ENCODE assay signal across 12 mouse cellular contexts in genomic region chr6:114987966-114988618, GRCm38 (mm10). TPM values are rescaled to one million over a fixed set of nuclear protein-coding genes. Genes with fewer than 3 reads are reported as not detected.
DNase-seq lines count a peak whose midpoint lies in the region; ATAC-seq and TF ChIP-seq lines count a peak whose summit lies in the region.
"Had no signal": no experiment of that assay in that cellular context is flagged by ENCODE, and none has a peak within 500 bp of the region (broad histone marks: within the 10 kb centered on the region; RNA-seq: fewer than 3 reads in every experiment).

No protein-coding gene starts in this region.

- H3K36me3 ChIP-seq in limb, embryonic 11.5 days (ENCODE audit: control insufficient read depth, insufficient read depth, low read length) = no peaks in the 10 kb centered on the region
- no peaks in the 10 kb centered on the region for H3K36me3 ChIP-seq in splenic B cell, adult 2 months (ENCODE audit: control insufficient read depth, insufficient read depth, low read length, poor library complexity, severe bottlenecking)
- H3K36me3 ChIP-seq: forebrain, embryonic 15.5 days; heart, embryonic 15.5 days had no signal

- H3K4me3 ChIP-seq in limb, embryonic 11.5 days (ENCODE audit: low read depth, low read length) = no peak overlapping the region
- no peak overlapping the region for H3K4me3 ChIP-seq in layer of hippocampus, adult 2 months
- H3K4me3 ChIP-seq: forebrain, embryonic 15.5 days; heart, embryonic 15.5 days; megakaryocyte, embryonic 14.5 days had no signal

- no peak for ATAC-seq in limb, embryonic 11.5 days (ENCODE audit: insufficient number of reproducible peaks, low FRiP score, low TSS enrichment, low read depth)
- ATAC-seq in monocyte, adult 5-6 weeks (replicated peaks; ENCODE audit: insufficient number of reproducible peaks, low FRiP score, low TSS enrichment, poor library complexity, severe bottlenecking) = no peak
- ATAC-seq: forebrain, embryonic 15.5 days had no signal

- 85% methylated on average over 7 of the region's 7 CpGs for WGBS in limb, embryonic 11.5 days

- H3K4me2 ChIP-seq in limb, embryonic 11.5 days (ENCODE audit: low read depth, severe bottlenecking) = no peak overlapping the region
- H3K4me2 ChIP-seq: forebrain, embryonic 15.5 days; heart, embryonic 15.5 days had no signal

- DNase-seq in cerebellum, postnatal 10 days = peak; percentile 47 to 59
- DNase-seq in cerebellum, adult 8-10 months = no peak
- DNase-seq in gonadal fat pad, adult 2 months (ENCODE audit: low read depth) = peak; percentile 70
- peak; percentile 40 for DNase-seq in limb, embryonic 11.5 days (ENCODE audit: low spot score)
- DNase-seq in splenic B cell, adult 2 months (ENCODE audit: low read depth, low spot score) = peak; percentile 15
- DNase-seq in layer of hippocampus, adult 2 months (ENCODE audit: low spot score in 2 of 2) = no peak
- no peak for DNase-seq in heart, postnatal 4 days
- DNase-seq: layer of hippocampus, postnatal 36 days had no signal

- H3K9ac ChIP-seq in limb, embryonic 11.5 days (ENCODE audit: low read length) = no peak overlapping the region
- H3K9ac ChIP-seq: forebrain, embryonic 15.5 days; heart, embryonic 15.5 days had no signal

- H3K27me3 ChIP-seq in limb, embryonic 11.5 days (ENCODE audit: control insufficient read depth, insufficient read depth, low read length) = no peaks in the 10 kb centered on the region
- no peaks in the 10 kb centered on the region for H3K27me3 ChIP-seq in splenic B cell, adult 2 months (ENCODE audit: control insufficient read depth, insufficient read depth, low read length, poor library complexity, severe bottlenecking)
- H3K27me3 ChIP-seq: forebrain, embryonic 15.5 days; heart, embryonic 15.5 days had no signal

- peak overlapping the region; percentile 36; the same call in 1 of the 2 replicates for H3K27ac ChIP-seq in limb, embryonic 11.5 days (replicated peaks; ENCODE audit: low read depth, low read length)
- H3K27ac ChIP-seq in layer of hippocampus, adult 2 months = no peak overlapping the region
- H3K27ac ChIP-seq: forebrain, embryonic 15.5 days; heart, embryonic 15.5 days had no signal

- H3K4me1 ChIP-seq in limb, embryonic 11.5 days (ENCODE audit: control insufficient read depth, insufficient read depth, low read length) = 0 out of 2 replicates have a peak, but pooled peaks cover 6% of the 10 kb centered on the region
- H3K4me1 ChIP-seq: heart, embryonic 15.5 days; megakaryocyte, embryonic 14.5 days had no signal

- no peaks in the 10 kb centered on the region for H3K9me3 ChIP-seq in limb, embryonic 11.5 days (ENCODE audit: control insufficient read depth, low read length)
- H3K9me3 ChIP-seq: forebrain, embryonic 15.5 days; heart, embryonic 15.5 days; megakaryocyte, embryonic 14.5 days had no signal

- no peak for TF ChIP-seq CTCF in layer of hippocampus, adult 2 months (conservative IDR thresholded peaks at IDR 0.05)

RNA-seq across cellular contexts. Expression of gene Vgll4, which starts 18.3 kb away (rescaled TPM):
- 62.2 and 77.9 TPM in 2 replicates for polyA plus RNA-seq in gonadal fat pad, adult 2 months (2012; rRNA removed)
- 98.4 and 101 TPM in 2 replicates for polyA plus RNA-seq in limb, embryonic 11.5 days (2014; fragmentation: Nextera tagmentation; extraction: Ambion mirVana)
- total RNA-seq in layer of hippocampus, adult 2 months (2021) = 10 to 100 TPM; 44.2 to 44.8 TPM
- total RNA-seq in monocyte, adult 5-6 weeks (2017) = 67.3 to 111 TPM (median 88.1 TPM) in 3 replicates
- 10 to 100 TPM; 37.4 to 40.4 TPM for total RNA-seq in heart, postnatal 4 days (2021)

RNA-seq across cellular contexts. Expression of gene Tamm41, which starts 49.6 kb away (rescaled TPM):
- polyA plus RNA-seq in gonadal fat pad, adult 2 months (2012; rRNA removed) = 21.6 and 22.3 TPM in 2 replicates
- polyA plus RNA-seq in limb, embryonic 11.5 days (2014; fragmentation: Nextera tagmentation; extraction: Ambion mirVana) = 91.1 and 94.2 TPM in 2 replicates
- 10 to 100 TPM; 18.6 to 20.9 TPM for total RNA-seq in layer of hippocampus, adult 2 months (2021)
- 13.4 to 23.4 TPM (median 15.4 TPM) in 3 replicates for total RNA-seq in monocyte, adult 5-6 weeks (2017)
- 10 to 100 TPM; 23.3 to 25.3 TPM for total RNA-seq in heart, postnatal 4 days (2021)

Comparison
In these comparisons a context has a peak if more than half of its experiments do, and no peak if none do; other contexts are left out.
1. DNase-seq: peak in cerebellum, postnatal 10 days (2 of 2), gonadal fat pad, adult 2 months (single experiment), limb, embryonic 11.5 days (single experiment) and splenic B cell, adult 2 months (single experiment); none in cerebellum, adult 8-10 months (single experiment), layer of hippocampus, adult 2 months (0 of 2) and heart, postnatal 4 days (single experiment).